Mouse (Mus musculus) gonadal fat pad, adult 2 months (tissue): ENCODE measurements around the gene Bpifb2. TPM values are rescaled to one million over a fixed set of nuclear protein-coding genes. Genes with fewer than 3 reads are reported as not detected.

Experiments used
- DNase-seq: peaks from one replicate; pipeline ENCODE4 v3.0.0-alpha.2; 2012; ENCODE audit warnings: low read depth
- polyA plus RNA-seq: library from polyadenylated mRNA; depleted of rRNA; stranded (reverse); fragments of >200 nt; gene quantifications from 2 replicates; pipeline ENCODE4 v1.2.3, GENCODE M21; 2012; rRNA removed

Gene Bpifb2
- polyA plus RNA-seq, 1 experiment = 0.05 TPM

GRCm38 (mm10) chr2:153931125-153931524, 56.3 kb downstream of the Bpifb2 start:
- no peak for DNase-seq

- no peak for DNase-seq
Observed at GRCm38 (mm10) chr2:153933311-153933710, 58.5 kb downstream of the Bpifb2 start.

GRCm38 (mm10) chr2:153935348-153935747, 60.5 kb downstream of the Bpifb2 start:
- DNase-seq = no peak

GRCm38 (mm10) chr2:153937843-153938242, 63.0 kb downstream of the Bpifb2 start, which contains the start of gene Bpifb4:
Gene Bpifb4 (plus strand): TSS chr2:153938212.
- DNase-seq = no peak

- no peak for DNase-seq
Observed at GRCm38 (mm10) chr2:153943537-153943936, 68.7 kb downstream of the Bpifb2 start.

- DNase-seq = no peak
Observed at GRCm38 (mm10) chr2:153944567-153944966, 69.7 kb downstream of the Bpifb2 start.

Other genes starting within 250 kb of the Bpifb2 start
- 17.0 and 19.3 TPM in 2 replicates for gene Commd7, start 242.3 kb upstream of the Bpifb2 start, polyA plus RNA-seq
- gene Dnmt3b, start 225.6 kb upstream of the Bpifb2 start, polyA plus RNA-seq = 1.9 and 2.2 TPM in 2 replicates
- not detected in 2 replicates for gene Dnmt3c, start 178.4 kb upstream of the Bpifb2 start, polyA plus RNA-seq
- gene Mapre1, start 133.8 kb upstream of the Bpifb2 start, polyA plus RNA-seq = 13.4 and 14.1 TPM in 2 replicates
- gene Efcab8, start 95.1 kb upstream of the Bpifb2 start, polyA plus RNA-seq = 1.7 and 3.9 TPM in 2 replicates
- gene Sun5, start 4.0 kb upstream of the Bpifb2 start, polyA plus RNA-seq = 0.38 and 0.81 TPM in 2 replicates
- gene Bpifb6, start 25.3 kb downstream of the Bpifb2 start, polyA plus RNA-seq = 0.11 and 2.4 TPM in 2 replicates
- 0.05 TPM in 1 of 2 replicates, not detected in the other for gene Bpifb3, start 43.2 kb downstream of the Bpifb2 start, polyA plus RNA-seq
- not detected in 2 replicates for gene Bpifb4, start 63.2 kb downstream of the Bpifb2 start, polyA plus RNA-seq
- not detected in 2 replicates for gene Bpifa6, start 99.9 kb downstream of the Bpifb2 start, polyA plus RNA-seq
- not detected in 2 replicates for gene Bpifa2, start 133.2 kb downstream of the Bpifb2 start, polyA plus RNA-seq